Mouse (Mus musculus): ENCODE measurements around the gene Kdf1. TPM values are rescaled to one million over a fixed set of nuclear protein-coding genes. Genes with fewer than 3 reads are reported as not detected.

Gene Kdf1
- polyA plus RNA-seq, 1 experiment: 7.6 TPM

DNA sequence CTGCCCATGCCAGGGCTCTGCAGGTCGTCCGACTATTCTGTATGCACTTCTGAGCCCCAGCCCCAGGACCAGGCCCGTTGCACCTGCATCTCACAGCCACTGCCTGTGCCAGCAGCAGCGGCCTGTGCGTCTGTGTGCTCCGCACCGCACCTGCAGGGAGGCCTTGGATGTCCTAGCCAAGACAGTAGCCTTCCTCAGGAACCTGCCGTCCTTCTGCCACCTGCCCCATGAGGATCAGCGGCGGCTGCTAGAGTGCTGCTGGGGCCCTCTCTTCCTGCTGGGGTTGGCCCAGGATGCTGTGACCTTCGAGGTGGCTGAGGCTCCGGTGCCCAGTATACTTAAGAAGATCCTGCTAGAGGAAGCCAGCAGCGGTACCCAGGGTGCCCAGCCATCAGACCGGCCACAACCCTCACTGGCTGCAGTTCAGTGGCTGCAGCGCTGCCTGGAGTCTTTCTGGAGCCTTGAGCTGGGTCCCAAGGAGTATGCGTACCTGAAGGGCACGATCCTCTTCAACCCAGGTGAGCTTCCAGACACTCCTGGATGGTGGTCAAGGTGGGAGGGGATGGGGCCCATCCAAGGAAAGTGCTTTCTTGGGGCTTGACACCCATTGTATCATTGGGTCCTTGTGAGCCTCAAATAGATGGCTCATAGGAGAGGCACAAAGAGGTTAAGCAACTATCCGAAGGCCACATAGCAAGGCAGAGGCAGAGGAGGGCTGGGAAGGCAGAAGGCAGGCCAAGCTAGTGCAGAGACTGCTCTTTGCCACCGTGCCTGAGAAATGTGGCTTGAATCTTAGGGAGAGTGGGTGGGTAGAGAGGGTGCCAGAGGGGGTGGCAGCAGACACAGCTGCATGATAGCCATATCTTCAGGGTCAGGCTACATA, 34.9 kb downstream of the Kdf1 start:
- no peak for DNase-seq (ENCODE audit: low spot score)

GRCm38 (mm10) chr4:133557041-133557717, 38.4 kb downstream of the Kdf1 start:
- DNase-seq (ENCODE audit: low spot score): no peak

DNA sequence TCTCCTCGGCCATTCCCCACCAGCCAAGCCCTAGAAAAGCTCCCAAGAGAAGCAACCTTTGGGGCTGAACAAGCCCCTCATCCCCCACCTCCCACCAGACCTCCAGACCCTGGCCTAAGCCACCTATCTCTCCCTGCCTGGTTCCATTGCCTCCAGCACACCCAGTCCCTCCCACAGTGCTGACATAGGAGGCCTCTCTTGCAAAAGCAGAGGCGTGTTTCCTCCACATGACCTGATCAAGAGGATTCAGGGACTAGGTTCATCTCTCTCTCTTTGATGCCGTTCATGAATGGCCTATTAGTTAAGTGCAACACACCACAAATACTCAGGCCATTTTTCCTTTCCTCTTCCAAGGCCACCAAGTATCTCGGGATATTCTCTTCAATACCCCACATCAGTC, 41.1 kb downstream of the Kdf1 start:
- DNase-seq (ENCODE audit: low spot score): no peak

GRCm38 (mm10) chr4:133561622-133562021, 42.9 kb downstream of the Kdf1 start:
- DNase-seq (ENCODE audit: low spot score): no peak

GRCm38 (mm10) chr4:133563123-133563571, 44.4 kb downstream of the Kdf1 start:
- DNase-seq (ENCODE audit: low spot score): no peak

- no peak for DNase-seq (ENCODE audit: low spot score)
These were observed 48.5 kb downstream of the Kdf1 start for GRCm38 (mm10) chr4:133567251-133567650.

DNA sequence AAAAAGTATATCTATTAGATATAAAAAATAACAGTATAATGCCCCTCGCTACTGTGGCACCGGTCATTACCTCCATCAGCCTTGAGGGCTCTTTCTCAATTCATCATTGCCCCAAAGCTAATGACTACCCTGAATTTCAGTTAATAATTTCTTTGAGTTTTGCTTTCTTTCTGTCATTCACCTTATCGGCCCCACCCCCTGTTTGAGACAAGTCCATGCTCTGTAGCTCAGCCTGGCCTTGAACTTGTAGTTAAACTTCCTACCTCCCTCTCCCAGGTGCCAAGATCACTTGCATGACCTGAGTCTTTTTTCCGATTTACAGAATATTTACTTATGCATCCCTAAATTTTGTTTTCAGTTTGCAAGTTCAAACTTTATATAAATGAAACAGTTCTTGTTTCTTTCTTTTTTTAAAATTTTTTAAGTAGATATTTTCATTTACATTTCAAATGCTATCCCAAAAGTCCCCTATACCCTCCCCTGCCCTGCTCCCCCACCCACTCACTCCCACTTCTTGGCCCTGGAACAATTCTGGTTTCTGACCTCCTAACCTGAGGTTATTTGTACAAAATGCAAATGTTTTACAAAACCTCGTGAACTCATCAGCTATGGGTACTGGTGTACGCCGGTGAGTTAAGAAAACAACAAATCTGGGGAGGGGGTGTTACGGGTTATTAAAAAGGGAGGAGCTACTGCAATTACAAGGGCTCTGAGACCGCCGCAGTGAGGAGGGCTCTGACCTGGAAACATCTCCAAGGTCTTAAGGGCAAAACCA, 50.7 kb downstream of the Kdf1 start:
- no peak for DNase-seq (ENCODE audit: low spot score)

- no peak for DNase-seq (ENCODE audit: low spot score)
These were observed 51.3 kb downstream of the Kdf1 start for GRCm38 (mm10) chr4:133570066-133570466.

DNA sequence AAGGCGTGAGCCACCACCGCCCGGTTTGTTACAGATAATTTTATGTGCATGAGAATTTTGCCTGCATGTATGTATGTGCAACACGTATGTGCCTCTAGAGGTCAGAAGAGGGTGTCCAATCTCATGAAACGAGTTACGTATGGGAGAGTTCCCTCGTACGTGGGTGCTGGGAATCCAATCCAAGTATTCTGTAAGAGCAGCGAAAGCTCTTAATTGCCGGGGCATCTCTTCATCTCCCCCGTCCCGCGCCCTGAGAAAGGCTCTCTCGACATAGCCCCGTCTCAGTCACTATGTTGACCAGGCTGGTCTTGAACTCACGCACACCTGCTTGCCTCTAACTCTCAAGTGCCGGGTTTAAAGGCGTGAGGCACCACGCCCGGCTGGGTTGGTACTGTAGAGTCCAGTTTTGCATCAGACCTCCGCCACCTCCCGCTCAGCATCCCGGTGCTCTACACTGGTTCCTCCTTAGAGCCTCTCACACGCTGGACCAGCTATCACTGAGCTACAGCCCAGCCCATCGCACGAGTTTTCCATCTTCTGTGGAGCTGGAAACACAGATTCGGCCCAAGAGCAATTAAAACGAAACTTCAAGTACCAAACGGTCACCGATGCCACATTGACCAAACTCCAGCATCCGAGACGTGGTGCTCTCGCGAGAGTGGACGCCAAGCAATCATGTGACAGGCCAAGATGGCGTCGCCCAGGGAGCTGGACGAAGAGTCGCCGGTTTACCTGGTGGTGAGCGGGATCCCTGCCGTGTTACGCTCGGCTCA, 55.5 kb downstream of the Kdf1 start, which contains the start of gene Gpatch3:
Gpatch3 (plus strand) TSS at position 676 of the 773 bp plus-strand sequence.
- peak; percentile 81 for DNase-seq (ENCODE audit: low spot score)

GRCm38 (mm10) chr4:133574843-133575202, 56.1 kb downstream of the Kdf1 start:
- DNase-seq (ENCODE audit: low spot score): no peak

DNA sequence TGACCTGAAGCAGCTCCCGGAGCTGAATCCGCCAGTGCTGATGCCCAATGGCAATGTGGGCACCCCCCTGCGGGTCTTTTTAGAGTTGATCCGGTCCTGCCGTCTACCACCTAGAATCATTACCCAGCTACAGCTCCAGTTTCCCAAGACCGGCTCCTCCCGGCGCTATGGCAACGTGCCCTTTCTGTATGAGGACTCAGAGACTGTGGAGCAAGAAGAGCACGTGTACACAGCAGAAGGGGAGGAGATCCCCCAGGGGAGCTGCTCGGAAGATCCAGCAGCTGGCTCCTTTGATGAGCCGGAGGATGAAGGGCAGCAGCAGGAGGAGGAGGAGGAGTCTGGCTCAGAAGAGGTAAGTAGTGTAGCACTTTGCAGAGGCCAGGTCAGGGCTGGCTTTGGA, 59.2 kb downstream of the Kdf1 start:
- no peak for DNase-seq (ENCODE audit: low spot score)

Other genes starting within 250 kb of the Kdf1 start
- 81.0 and 92.6 TPM in 2 replicates for gene Tmem222, start 241.2 kb upstream of the Kdf1 start, polyA plus RNA-seq (2012; rRNA removed)
- gene Wdtc1, start 165.5 kb upstream of the Kdf1 start, polyA plus RNA-seq (2012; rRNA removed): 24.7 and 35.5 TPM in 2 replicates
- 30.7 and 43.4 TPM in 2 replicates for gene Slc9a1, start 149.3 kb upstream of the Kdf1 start, polyA plus RNA-seq (2012; rRNA removed)
- gene Tent5b, start 38.8 kb upstream of the Kdf1 start, polyA plus RNA-seq (2012; rRNA removed): 26.0 and 32.2 TPM in 2 replicates
- 25.1 and 49.7 TPM in 2 replicates for gene Trnp1, start 20.4 kb upstream of the Kdf1 start, polyA plus RNA-seq (2012; rRNA removed)
- gene Nudc, start 27.0 kb downstream of the Kdf1 start, polyA plus RNA-seq (2012; rRNA removed): 107 and 117 TPM in 2 replicates
- not detected in 2 replicates for gene Nr0b2, start 34.4 kb downstream of the Kdf1 start, polyA plus RNA-seq (2012; rRNA removed)
- gene Gpatch3, start 55.8 kb downstream of the Kdf1 start, polyA plus RNA-seq (2012; rRNA removed): 4.5 and 4.6 TPM in 2 replicates
- gene Gpn2, start 65.4 kb downstream of the Kdf1 start, polyA plus RNA-seq (2012; rRNA removed): 20.5 and 25.2 TPM in 2 replicates
- 218 and 326 TPM in 2 replicates for gene Sfn, start 83.2 kb downstream of the Kdf1 start, polyA plus RNA-seq (2012; rRNA removed)
- 17.8 and 19.7 TPM in 2 replicates for gene Zdhhc18, start 131.2 kb downstream of the Kdf1 start, polyA plus RNA-seq (2012; rRNA removed)
- 17.1 and 19.4 TPM in 2 replicates for gene Pigv, start 153.7 kb downstream of the Kdf1 start, polyA plus RNA-seq (2012; rRNA removed)
- gene Arid1a, start 237.8 kb downstream of the Kdf1 start, polyA plus RNA-seq (2012; rRNA removed): 26.3 and 41.5 TPM in 2 replicates